Mouse (Mus musculus) ovary, postnatal 36 days (tissue): ENCODE measurements around the gene Hmox2.
A peak's percentile ranks its signal among the peaks of the same experiment; 100 is the strongest.

Source experiments
- DNase-seq: peaks from one replicate; pipeline ENCODE4 v3.0.0; 2022; ENCODE audit warnings: low spot score, mixed read lengths

The Hmox2 gene

DNA sequence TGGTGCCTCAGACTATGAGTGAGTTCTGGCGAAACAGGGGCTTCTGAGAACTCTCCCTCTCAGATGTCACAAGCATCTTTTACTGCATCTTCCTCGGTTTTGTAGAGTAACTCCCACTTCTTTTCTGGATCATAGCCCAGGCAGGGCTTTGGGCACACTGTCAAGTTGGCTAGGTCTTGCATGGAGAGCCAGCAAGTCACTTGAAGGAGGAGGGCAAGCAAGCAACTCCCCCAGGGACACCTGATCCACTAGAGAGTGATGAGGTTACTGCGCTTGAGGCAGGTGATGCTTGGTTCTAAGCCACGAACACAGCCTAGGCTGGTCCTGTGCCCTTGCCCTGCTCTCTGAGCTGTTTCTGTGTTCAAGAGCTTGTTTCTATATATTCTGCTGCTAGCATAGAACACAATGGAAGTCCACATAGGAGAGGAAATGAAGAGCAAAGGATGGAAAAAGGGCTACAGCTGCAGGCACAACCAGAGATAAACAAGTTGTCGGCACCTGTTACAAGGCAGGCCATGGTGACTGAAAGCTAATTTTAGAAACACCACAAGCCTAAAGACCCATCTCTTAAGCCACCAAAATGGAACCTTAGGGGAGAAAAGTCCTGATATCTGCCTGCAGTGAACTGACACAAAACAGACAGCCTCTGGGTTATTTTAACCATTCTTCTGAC, 55.5 kb downstream of the Hmox2 start:
- DNase-seq = peak; percentile 70

- no peak for DNase-seq
Observed at GRCm38 (mm10) chr16:4782515-4782914, 56.4 kb downstream of the Hmox2 start.

GRCm38 (mm10) chr16:4785706-4786105, 59.5 kb downstream of the Hmox2 start:
- no peak for DNase-seq

DNA sequence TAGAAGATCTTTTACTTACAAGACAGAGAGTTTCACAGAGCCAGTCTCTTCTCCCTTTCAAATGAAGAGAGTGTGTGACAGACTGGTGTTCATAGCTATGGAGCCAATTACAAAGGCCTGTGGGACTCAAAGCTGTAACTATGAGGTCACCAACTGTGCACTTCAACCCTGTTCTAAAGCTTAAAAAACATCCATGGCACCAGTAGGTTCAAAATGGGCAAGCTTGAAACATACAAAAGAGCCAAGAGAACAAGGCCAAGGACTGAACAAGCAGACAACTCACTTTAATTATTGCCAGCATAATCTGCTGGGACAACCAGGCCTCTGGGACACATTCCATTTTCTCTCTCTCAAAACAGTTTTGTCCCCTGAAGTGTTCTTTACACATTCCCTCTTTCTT, 62.0 kb downstream of the Hmox2 start:
- DNase-seq = no peak

GRCm38 (mm10) chr16:4789311-4789768, 63.2 kb downstream of the Hmox2 start:
- peak; percentile 57 for DNase-seq

DNA sequence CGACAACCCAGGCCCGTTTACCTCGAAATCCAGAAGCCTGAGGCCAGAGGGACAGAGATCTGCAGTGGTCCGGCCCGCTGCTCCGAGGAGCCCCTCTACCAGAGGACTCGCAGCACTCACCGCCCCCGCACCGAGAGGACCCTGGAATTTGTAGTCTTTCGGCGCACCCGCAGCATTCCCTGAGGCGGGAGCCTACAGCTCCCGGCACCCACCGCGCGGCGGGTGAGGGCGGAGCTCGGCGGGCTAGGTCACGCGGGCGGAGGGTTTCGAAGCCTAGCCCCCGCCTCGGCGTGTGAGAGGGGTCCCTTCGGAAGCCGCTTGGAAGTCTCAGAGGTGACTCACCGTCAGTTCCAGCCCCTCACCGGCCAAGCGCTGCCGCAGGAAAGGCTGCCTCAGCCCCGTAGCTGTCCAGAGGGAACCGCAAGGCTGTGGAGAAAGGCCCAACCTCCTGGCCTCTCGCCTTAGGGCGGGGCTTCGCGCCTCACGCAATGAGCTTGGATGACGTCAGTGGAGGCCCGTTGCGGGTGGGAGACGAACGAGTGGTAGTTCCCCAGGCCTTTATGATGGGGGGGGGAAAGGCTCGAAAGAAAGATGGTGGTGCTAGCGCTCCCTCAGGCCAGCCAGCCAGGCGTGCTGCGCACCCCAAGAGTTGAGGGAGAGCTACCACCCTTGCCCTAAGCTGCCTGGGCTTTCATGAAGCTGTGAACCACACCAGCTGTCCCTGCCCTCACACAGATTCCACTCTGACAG, 63.8 kb downstream of the Hmox2 start, which contains the start of gene Cdip1:
Gene Cdip1 (minus strand): TSS at position 483 of the 750 bp plus-strand sequence.
- peak; percentile 94 for DNase-seq

DNA sequence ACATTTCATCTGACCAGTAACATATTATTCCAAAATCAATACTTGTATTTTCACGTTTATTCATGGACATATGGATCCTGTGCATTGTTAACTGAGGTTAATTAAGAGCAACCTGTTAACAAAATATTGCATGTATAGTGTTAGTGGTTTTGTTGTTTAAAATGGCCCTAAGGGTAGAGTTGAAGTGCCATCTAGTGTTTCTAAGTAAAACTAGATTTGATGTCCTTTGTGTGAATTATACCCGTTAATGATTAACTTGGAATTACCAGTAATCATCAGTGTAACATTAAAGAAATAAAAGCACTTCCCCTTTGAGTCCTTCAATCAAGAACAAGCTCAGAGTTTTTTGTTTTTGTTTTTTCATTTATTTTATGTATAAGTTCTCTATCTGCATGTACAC, 65.2 kb downstream of the Hmox2 start:
- DNase-seq = no peak

GRCm38 (mm10) chr16:4796631-4797030, 70.5 kb downstream of the Hmox2 start:
- no peak for DNase-seq
